Mouse (Mus musculus): ENCODE results near the gene Pla2g1b.
A peak's percentile ranks its signal among the peaks of the same experiment; 100 is the strongest.
"Not testable (repeated sequence)": the region's sequence is repeated elsewhere in the genome, so short reads cannot be mapped to it uniquely, and the experiment has no call there.

Gene Pla2g1b

DNA sequence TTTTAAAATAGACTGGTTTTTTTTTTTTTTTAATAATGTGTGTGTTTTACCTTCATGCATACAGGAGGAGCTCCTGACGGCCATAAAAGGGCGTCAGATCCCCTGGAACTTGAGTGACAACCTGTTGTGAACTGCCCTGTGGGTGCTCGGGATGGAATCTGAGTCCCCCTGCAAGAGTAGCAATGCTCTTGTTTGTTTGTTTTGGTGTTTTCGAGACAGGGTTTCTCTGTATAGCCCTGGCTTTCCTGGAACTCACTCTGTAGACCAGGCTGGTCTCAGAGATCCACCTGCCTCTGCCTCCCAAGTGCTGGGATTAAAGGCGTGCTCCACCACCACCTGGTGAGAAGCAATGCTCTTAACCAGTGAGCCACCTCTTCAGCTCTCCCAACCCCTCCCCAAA, 18.9 kb downstream of the Pla2g1b start:
- no peak for DNase-seq (ENCODE audit: low spot score)

DNA sequence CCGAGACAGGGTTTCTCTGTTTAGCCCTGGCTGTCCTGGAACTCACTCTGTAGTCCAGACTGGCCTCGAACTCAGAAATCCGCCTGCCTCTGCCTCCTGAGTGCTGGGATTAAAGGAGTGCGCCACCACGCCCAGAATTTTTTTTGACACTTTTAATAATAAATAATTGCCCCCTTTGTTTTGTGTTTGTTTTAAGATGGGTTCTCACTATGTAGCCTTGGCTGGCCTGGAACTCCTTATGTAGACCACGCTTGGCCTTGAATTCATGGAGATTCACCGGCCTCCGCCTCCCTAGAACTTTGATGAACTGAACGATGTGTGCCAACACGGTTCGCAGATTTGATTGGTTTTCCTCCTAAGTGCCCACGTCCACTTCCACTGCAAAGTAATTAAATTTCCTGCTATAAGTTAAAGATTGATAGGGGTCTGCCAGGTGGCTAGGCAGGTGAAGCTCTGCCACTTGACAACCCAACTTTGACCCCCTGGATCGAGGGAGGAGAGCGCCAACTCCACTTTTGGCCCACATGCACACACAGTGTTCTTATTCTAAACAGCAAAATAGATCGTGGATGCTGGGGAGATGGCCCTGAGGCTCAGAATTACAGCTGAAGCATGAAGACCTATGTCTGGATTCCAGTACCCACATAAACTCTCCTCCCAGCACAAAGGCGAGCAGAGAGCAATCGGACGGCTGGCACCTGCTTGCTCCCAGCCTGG, 19.6 kb downstream of the Pla2g1b start:
- no peak for DNase-seq (ENCODE audit: low spot score)

DNA sequence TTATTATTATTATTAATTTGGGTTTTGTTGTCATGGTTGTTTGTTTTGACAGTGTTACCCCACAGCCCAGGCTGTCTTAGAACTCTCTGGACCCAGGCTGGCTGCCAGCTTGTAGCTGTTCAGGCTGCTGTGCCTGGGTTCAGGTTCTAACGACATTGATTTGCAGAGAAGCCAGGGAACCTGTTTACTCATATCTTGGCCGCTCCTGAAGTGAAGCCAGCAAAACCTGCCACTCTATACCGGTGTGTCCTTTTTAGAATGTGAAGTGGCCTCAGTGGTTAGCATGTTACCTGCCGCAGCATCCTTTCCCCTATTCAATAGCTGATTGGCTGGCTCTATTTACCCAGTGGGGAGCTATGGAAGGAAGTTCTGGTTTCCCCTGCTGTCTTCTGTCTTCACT, 20.7 kb downstream of the Pla2g1b start:
- no peak for DNase-seq (ENCODE audit: low spot score)

DNA sequence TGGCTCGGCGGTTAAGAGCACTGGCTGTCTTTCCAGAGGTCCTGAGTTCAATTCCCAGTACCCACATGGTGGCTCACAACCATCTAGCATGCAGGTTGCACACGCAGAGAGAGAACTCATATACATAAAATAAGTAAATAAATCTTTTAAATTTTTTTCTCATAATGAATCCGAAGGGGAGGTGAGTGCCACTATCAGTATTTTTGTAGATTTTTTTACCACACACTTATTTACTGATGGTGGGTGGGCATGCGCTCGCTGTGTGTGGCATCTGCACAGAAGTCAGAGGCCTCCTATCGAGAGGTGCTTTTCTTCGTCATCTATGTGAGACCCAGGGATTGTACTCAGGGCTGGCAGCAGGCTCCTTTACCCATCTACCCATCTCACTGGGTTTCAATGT, 21.3 kb downstream of the Pla2g1b start:
- DNase-seq (ENCODE audit: low spot score) = no peak

DNA sequence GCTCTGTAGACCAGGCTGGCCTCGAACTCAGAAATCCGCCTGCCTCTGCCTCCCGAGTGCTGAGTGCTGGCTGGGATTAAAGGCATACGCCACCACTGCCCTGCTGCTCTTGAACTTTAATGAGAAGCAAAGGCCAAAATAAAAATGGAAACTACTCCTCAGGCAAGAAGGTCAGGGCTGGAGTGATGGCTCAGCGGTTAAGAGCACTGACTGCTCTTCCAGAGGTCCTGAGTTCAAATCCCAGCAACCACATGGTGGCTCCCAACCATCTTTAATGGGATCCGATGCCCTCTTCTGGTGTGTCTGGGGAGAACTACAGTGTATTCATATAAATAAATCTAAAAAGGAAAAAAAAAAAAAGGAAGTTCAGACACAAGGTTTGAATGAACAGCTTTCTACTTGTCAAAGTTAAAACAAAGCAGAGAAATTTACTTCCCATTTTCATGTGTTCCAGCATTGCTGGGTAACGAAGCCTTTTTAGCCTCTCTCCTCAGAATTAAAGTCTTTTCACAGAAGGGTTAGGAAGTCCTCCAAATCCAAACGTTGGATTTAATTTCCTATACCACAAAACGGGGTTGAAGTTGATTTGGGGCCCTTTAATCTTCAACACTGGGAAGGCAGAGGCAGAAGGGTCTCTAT, 22.0 kb downstream of the Pla2g1b start:
- no peak for DNase-seq (ENCODE audit: low spot score)

DNA sequence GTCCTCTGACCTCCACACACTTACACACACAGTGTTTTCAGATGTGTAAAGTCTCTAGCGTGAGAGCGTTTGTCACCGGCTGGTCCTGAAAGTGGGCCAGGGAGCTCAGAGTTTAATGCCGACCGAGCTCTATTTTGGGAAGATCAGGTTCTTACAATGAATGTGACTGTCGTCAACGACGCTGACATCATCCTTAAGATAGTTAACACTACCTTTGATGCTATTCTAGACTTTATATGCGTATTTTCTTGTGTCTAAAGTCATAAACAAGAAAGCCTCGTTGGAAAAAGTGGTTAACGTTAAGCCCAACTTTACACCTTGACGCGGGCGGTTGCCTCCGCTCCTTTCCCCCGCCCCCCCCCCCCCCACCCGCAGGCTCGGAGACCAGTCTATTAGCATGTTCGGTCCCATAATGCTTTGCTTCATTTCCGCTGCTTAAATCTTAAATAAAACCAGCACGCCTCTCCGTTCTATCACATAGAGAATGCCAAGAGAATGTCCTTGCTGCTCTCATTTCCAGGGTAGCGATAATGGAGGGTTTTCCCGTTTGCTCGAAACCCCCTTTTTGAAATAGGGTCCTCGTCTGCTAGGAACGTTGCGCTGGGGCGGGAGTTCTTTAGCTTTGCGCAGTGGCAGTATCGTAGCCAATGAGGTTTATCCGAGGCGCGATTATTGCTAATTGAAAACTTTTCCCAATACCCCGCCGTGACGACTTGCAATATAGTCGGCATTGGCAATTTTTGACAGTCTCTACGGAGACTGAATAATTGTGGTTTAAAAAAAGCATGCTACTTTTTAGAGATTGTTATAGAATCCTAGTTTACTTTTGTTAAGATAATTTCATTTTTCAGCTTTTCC, 23.0 kb downstream of the Pla2g1b start:
- DNase-seq (ENCODE audit: low spot score) = peak; percentile 87

DNA sequence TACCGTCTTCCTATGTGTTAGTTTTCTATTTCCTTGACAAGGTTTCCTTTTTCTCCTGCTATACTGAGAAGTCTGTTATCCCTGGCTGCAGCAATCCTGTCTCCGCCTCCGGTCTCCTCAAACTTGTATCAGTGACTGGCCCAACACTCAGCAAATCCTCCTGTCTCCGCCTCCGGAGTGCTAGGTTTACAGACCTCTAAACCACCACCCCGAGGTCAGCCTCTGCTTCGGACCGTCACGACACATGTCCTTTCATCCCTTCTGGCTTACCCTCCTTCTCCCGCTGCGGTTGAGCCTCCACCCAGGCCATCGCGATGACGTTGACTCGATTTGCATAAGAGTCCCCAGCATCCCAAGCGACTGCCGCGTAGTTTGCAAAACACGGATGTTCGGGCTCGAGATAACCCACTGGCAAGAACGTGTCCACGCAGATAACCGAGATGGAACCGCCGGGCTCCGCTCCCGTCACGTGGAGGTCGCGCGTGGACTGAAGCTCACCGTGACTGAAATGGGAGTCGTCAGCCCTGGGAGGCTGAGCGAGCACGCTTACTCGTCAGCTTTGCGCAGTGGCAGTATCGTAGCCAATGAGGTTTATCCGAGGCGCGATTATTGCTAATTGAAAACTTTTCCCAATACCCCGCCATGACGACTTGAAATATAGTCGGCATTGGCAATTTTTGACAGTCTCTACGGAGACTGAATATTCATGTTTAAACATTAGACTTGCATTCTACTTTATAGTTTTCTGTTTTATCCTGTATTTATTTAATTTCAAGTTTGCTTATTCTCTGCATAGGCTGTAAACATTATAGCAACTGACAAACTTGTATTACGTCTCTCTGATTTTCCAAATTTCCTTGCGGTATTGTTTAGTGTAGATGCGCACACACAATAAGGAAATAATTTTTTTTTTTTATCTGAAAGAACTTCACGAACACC, 23.9 kb downstream of the Pla2g1b start:
- peak; percentile 88 for DNase-seq (ENCODE audit: low spot score)

DNA sequence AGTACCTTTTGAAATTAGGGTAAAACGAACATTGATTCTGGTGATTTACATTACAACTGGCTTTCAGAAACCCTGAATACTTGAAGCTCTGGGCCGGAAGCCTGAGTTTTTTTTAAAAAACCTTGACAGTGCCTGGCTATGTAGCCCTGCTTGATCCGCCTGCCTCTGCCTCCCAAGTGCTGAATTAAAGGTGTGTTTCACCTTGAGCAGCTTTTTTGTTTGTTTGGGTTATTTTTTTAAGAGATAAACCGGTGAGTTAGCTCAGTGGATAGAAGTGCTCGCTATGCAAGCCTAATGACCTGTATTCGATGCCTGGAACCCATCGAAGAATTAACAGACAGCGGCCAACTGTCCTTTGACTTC, 24.6 kb downstream of the Pla2g1b start:
- DNase-seq (ENCODE audit: low spot score) = peak; percentile 59

DNA sequence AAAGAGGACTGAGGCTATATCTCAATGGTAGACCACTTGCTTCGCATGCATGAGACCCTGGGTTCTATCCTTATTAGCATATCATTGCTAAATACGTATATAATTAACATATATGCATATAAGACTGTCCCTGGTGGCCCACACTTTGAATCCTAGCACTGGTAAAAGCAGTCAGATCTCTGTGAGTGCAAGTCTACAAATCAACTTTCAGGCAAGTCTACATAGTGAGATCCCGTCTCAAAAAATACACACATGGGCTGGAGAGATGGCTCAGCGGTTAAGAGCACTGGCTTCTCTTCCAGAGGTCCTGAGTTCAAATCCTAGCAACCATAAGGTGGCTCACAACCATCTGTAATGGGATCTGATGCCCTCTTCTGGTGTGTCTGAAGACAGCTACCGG, 25.0 kb downstream of the Pla2g1b start:
- DNase-seq (ENCODE audit: low spot score) = no peak

DNA sequence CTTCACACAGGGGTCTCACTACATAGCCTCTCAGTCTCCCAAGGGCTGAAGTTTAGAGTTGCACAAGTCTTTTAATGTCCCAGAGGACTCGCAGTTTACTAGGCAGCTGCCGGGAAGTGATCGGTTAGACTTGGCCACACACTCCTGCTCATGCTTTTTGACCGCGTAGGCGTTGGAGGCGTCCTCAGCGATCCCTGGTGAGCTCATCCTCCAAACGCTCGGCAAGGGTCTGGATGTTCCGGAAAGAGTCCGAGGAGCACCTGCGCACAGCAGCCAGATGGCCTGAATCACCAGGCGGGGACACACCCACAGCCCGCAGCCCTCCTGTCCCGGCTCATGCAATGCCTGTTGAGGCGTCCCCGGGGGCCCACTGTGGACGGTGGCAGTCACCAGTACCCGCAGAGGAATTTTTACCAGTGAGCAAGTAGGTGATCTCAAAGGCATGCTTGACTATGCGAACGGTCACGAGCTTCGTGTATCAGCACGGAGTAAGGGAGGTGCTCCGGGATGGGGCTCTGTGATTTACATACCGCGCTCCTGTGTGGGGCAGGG, 25.8 kb downstream of the Pla2g1b start:
- DNase-seq (ENCODE audit: low spot score) = peak; percentile 48

DNA sequence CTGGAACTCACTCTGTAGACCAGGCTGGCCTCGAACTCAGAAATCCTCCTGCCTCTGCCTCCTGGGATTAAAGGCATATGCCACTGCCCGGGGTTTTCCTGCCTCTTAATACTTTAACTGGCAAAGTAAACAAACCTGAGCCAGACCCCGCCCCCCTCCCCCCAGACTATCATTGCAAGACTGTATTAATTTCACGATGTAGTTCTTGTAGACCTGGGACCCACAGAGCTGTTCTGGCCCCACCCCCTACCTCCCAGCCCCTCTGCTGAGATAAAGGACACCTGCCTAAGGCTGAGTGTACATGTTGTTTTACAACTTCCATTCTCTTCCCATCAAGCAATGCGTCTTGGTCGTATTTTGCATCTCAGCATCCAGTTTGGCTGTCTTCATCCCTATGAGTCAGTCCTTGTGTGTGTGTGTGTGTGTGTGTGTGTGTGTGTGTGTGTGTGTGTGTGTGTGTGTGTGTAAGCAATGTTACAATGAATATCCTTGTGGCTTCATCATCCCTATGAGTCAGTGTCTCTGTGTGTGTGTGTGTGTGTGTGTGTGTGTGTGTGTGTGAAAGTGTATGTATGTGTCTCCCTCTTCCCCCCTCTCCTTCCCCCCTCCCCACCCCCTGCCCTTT, 26.8 kb downstream of the Pla2g1b start:
- no peak for DNase-seq (ENCODE audit: low spot score)

DNA sequence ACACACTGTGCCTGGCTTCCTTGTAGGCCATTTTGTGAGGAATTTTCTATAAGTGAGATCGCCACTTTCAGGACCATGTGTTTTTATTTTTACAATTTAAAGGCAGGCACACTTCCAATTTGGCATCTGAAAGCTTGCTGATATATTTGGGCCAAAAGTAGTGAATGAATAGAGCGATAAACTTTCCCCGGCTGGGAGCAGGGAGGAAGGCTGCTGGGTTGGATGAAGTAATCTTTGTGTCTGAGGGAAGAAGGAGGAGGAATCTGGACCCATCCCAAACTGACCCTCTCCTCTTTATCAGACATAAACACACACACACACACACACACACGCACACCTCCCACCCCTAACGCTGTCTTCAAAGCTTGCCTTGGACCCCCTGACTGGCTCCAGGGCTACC, 27.4 kb downstream of the Pla2g1b start:
- DNase-seq (ENCODE audit: low spot score) = no peak

DNA sequence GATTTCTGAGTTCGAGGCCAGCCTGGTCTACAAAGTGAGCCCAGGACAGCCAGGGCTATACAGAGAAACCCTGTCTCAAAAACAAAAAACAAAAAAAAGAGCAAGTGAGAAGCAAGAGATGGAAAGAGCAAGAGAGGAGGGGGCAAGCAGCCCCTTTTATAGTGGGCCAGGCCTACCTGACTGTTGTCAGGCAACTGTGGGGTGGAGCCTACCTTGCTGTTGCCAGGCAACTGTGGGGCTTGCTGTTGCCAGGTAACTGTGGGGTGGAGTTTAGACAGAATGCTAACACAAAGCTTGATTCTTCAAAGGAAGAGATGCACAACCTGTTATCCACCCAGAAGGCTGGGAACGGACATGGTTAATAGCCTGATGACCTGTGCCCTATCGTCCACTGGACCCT, 29.6 kb downstream of the Pla2g1b start:
- DNase-seq (ENCODE audit: low spot score) = not testable (repeated sequence)

DNA sequence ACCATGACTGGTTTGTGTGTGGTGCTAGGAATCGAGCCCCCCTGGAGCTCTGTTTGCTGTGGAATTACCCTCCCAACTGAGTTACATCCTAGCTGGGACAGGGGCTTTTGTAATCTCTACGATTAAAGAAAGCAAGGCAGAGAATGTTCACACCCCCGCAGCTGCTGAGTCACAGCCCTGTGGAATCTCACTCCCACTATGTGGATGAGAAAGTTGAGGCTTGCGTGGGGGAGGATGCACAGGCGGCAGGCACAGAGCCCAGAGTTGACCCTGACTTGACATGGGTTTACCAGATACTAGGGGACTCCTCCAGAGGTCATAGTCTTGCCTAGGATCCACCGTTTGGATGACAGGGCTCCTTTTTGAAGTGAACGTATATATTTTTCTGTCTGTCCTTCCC, 31.0 kb downstream of the Pla2g1b start:
- no peak for DNase-seq (ENCODE audit: low spot score)

DNA sequence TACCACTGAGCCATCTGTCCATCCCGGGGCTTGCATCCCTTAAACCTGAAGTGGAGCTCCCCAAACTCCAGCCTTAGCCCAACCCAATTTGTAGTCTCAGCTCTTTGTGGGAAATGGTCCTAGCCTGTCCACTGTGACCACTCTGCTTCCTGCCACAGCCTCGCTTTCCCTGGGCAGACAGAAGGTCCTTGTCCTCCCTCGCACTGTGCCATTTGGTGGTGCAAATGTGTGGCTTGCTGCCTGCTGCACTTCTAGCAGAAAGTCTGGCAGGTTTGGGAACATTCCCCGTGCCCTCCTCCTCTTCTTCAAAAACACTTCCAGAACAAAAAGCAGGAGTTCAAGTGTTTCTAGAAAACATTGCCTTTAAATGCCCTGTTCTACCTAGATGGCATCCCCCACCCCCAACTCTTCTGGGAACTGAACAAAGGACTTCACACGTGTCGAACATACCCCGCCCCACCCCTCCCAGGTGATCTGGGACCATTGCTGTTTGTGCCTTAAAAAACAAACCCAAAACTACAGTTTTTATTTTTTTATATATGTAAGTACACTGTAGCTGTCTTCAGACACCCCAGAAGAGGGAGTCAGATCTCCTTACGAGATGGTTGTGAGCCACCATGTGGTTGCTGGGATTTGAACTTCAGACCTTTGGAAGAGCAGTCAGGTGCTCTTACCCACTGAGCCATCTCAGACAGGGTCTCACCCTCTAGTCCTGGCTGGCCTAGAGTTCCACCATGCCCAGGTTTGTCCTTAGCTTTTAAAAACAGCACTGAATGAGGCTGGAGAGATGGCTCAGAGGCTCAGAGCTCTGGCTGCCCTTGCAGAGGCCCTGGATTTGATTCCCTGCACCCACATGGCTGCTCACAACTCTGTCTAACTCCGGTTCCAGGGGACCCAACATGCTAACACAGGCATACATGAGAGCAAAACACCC, 32.5 kb downstream of the Pla2g1b start:
- DNase-seq (ENCODE audit: low spot score) = no peak

DNA sequence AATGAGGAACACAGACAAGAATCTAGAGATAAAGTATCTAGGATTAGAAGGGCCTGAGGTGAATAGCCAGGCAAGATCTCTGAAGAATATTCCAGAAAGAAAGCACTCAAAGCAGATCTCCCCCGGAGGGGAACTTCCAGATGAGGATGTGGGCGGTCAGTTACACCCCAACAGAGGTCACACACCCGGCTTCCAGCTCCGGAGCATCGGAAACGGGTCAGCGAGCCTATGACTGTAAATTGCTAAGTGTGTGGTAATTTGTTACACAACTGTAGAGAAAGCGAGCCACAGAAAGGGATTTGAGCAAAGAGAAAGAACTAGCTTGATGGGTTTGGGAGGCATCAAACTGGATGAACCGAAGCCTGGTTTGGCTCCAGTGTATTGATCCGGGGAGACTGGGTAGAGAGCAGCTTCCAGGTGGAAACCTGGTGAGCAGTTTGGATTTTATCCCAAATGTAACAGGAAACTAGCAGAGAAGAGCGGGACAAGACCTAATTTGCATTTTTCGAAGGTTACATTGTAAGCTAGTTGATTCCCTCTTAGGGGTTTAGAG, 34.4 kb downstream of the Pla2g1b start:
- no peak for DNase-seq (ENCODE audit: low spot score)

DNA sequence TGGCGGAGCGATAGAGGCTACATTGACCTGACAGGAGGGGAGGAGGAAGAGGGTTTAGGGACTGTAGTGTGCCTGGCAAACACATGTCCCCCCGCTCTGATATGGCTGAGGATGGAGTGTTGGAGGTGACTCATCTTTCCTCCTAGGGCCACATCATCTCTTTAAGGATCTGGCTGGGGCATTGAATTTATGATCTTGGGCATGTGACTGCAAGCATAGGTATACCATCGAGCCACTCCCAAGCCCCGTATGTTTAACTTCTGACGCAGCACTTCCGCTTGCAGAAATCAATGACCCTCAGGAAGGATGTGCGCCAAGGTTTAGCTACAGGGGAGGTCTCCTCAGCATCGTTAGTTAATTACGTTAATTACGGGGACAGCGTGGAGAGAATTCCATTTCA, 37.0 kb downstream of the Pla2g1b start:
- DNase-seq (ENCODE audit: low spot score) = no peak

DNA sequence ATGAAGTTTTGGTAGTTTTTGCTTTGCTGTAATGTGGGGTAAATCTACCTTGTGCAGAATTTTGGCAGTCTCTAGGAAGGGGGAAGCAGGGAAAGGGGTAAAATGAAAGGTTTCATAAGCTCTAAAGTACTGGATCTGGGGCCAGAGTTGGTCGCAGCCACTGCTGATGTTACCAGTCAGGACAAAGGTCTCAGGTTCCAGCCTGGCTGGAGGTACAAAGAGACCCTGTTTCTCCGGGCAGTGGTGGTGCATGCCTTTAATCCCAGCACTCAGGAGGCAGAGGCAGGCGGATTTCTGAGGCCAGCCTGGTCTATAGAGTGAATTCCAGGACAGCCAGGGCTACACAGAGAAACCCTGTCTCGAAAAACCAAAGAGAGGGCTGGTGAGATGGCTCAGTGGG, 39.6 kb downstream of the Pla2g1b start:
- not testable (repeated sequence) for DNase-seq (ENCODE audit: low spot score)

DNA sequence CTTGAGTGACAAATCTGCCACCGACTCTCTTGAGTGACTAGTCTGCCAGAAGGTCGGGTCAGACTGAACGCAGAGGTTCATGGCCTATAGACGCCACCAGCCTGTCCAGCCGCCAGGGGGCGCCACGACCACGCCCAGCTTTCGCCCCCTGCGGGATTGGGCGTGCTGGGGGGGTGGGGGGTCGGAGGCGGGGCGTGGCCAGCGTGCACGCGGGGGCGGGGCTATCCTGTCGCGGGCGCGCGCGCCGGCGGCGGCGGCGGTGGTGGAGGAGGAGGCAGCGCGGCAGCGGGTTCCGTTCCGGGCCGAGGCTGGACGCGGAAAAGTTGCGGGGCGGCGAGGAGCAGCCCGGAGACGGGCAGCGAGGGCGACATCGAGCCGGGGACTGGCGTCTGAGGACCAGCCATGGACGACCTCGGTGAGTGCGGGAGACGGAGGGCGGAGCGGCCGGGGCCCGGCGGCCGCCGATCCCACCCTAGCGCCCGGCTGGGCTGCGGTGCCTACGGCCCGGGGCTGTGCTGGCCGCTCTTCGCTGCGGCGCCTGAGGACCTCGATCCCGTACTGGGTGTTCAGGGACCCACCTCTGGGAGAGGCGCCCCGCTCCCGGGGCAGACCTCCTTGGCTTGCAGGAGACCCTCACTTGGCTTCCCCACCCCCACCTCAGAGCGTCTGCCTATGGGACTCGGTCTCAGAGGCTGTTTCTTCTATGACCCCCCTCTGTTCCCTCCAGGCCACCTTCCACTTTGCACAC, 40.6 kb downstream of the Pla2g1b start, which contains the start of gene Pxn:
TSS of gene Pxn (plus strand) at position 223 of the 748 bp plus-strand sequence.
- peak; percentile 94 for DNase-seq (ENCODE audit: low spot score)
